Mouse (Mus musculus) layer of hippocampus, postnatal 25 days (tissue): ENCODE measurements around the gene Mia2. TPM values are rescaled to one million over a fixed set of nuclear protein-coding genes. Genes with fewer than 3 reads are reported as not detected.

ENCODE experiments used
- DNase-seq, 2 experiments: peaks; one replicate each; pipeline ENCODE4 v3.0.0; 2022; ENCODE audit warnings: mixed read lengths in 2 of 2, low spot score in 1 of 2; ENCODE audit errors: extremely low spot score in 1 of 2
- total RNA-seq, 2 experiments: library from RNA; stranded (reverse); gene quantifications; 2 replicates each; pipeline ENCODE4 v1.2.3; 2021

Gene Mia2
- total RNA-seq, 2 experiments from 2014 or later = 42.4 to 52.4 TPM

DNA sequence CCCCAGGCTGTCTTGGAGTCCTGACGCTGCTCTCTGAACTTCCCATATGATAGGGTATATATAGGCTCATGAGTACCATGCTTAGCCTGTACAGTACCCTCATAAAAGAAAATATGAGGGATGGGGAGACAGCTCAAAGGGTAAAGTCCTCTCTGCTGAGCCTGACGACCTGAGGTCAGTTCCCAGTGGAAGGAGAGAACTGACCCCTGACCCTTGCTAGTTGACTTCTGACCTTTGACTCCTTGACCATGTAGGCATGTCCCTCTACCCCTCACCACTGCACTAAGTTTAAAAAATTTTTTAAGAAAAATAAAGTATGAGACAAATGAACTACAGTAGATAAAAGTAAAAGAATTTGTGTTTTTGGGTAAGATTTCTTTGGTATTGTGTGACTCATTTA lies 65.5 kb downstream of the Mia2 start:
- DNase-seq = no peak

DNA sequence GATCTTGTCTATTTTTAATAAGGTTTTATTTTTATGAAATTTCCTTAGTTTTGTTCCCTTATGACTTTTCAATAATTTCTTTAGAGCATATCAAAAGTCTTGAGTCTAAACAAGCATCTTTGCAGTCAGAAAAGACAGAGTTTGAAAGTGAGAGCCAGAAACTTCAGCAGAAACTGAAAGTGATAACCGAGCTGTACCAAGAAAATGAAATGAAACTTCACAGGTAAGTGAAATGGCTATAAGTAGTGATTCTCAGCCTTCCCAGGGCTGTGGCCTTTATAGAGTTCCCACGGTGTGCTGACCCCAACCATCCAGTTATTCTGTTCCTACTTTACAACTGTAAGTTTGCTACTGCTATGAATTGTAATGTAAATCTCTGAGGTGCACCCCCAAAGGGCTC lies 67.2 kb downstream of the Mia2 start:
- no peak for DNase-seq

DNA sequence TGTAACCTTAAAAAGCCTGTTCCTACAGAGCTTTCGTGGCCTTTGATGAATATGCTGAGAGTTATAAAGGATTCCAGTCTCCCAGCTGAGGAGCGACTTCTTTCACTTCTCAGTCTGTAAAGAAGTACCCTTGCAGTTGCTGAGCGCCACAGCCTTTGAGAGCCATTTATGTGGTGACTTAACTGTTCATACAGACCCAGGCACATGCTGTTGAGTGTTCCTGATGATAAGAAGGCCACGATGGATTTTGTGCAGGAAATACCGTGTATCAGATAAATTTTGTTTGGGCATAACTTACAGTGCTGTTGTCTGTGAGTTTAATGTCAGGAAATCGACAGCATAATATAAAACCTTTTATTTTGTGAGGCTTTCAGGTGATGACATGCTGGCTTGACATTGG lies 68.9 kb downstream of the Mia2 start:
- no peak for DNase-seq

DNA sequence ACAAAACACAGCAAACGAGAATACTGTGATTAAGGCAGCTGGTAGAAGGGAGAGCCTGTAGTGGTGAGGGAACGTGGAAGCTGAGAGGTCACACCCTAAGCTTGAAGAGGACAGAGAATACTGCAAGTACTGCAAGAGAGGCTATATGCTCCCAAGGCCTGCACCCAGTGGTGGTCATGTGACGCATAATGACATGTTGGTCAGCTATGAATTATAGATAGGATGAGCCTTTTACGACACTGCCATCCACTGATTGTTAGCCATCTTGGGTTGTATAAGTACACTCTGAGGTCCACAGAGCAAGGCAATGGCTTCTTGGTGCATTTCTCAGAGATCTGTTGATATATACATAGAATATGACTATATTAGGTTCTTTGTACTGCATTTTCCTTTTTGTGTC lies 71.0 kb downstream of the Mia2 start:
- DNase-seq = no peak

DNA sequence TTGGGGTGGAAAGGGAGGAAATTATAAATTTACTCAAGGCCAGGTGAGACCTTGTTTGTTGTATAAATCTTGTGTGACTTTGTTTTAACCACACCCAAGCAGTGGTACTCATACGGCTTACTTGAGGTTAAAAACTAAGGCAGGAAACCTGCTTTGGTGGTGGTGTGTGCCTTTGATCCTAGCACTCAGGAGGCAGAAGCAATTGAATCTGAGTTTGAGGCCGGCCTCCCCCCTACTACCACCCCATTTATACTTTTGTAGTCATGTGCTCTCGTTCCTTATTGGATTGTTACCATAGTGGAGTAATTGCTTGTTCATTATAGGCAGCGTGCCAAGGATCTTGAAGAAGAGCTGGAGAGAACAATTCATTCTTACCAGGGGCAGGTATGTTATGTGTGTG lies 74.3 kb downstream of the Mia2 start:
- DNase-seq = no peak

DNA sequence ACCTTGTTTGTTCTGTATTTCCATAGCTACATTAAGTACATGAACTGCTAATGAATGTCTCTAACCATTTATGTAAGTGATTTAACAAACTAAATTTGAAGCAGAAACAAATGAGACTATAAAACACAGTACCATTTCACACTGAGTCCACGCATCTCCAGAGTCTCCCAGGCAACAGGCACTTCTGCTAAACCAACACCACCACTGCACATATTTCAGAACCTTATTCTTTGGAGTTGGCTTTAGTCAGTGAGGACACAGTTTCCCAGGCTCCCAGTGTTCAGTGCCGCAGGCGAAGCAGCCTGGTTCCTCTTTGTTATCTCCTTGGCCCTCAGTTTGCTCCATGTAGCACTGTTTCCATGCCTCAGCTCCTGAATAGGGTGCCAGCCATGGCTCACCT lies 82.2 kb downstream of the Mia2 start:
- DNase-seq = no peak

DNA sequence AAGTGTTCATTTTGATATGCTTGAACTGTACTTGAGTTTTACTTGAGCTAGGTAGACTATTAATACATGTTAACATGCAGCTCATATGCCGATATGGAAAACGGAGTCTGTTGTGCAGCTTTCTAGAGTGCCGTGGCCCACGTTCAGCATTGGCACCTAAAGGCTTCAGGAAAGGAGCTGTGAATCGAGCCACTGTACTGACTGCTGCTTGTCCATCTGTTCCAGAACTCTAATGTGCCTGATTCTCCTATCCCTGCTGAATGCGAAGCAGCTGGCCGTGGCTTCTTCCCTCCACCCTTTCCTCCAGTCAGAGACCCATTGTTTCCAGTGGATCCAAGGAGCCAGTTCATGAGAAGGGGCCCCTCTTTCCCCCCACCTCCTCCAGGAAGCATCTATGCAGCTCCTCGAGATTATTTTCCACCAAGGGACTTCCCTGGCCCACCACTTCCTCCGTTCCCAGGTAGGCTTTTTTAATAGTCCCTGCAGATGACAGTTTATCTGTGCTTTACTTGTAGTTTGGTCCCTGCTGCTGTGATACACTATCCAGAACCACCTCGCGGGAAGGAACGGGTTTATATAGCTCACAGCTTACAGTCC lies 92.6 kb downstream of the Mia2 start:
- no peak for DNase-seq

DNA sequence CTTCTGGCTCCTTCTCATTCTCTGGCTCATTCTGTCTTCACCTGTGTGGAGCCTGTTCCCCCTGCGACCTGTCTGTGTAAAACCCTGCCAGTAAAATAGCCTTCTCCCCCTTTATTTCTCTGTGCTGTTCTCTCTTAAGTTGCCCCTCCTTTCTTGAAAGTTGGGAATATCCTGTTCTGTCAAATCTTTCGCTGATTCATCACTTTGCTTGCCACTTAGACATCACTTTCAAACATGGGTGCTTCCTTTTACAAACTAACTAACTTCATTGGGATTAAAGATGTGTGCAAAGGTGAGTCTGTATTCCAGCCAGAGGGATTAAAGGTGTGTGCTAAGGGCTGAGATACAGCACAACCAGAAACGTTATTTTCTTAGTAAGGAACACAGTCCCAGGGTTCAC lies 98.0 kb downstream of the Mia2 start:
- no peak for DNase-seq

DNA sequence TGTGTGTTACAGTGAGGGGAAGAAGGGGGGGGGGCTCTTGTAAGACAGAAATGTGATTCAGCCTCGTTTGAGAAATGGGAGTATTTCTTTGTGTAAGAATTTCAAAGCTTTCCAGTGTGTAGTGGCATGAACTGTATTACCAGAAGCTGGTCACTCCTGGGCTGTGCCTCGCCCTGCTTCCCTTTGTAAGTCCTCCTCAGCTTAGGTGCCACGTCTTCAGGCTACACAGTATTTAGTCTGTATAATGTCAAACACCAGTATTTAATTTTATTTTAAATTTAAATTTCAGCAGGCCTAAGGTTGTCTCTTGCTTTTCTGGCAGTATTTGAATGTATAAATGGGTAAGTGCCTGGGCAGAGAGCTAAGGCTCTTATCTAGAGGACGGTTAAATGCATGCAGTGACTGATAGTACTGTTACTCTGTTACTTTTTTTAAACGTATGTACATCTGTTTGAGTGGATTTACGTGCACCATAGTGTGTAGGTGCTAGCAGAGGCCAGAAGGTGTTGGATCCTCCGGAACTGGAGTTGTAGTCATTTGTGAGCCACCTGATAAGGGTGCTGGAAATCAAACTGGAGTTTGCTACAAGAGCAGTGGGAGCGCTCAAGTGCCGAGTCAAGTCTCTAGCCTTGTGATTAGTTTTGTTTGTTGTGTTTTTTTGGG lies 98.9 kb downstream of the Mia2 start:
- no peak for DNase-seq

DNA sequence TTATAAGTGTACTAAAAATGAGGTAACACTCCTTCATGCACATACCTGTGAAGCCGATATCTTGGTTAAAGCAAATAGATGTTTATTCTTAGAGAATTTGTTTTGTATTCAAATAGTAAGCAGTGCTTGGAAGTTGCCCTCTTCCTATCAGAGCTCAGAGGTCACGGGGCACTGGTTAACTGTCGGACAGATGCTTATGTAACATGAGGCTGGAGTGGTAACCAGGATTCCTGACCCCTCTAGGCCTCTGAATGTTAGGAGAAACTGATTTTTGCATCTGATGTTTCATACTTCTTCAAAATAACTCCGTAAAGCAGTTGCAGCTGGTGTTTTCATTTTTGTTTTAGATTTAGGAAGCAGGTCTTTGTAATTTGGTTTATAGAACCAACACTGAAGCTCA lies 99.5 kb downstream of the Mia2 start:
- no peak for DNase-seq

DNA sequence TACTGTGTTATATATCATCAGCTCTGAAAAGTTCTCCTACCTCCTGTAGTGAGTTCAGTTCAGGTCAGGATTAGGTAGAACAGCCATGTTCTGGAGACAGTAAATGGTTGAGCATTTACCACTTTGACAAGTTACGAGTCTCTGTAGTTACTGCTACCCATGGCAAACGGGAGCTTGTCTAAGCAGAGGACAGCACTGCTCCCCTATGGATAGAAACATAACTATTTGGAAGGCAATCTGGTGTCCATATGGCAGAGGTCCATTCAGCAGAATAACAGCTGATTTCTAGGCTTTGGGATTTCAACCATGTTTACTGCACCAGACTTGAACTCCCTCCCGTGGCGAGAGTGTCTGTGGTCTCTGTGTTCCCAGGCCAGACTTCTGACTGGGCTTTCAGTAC lies 100.3 kb downstream of the Mia2 start:
- DNase-seq = no peak

DNA sequence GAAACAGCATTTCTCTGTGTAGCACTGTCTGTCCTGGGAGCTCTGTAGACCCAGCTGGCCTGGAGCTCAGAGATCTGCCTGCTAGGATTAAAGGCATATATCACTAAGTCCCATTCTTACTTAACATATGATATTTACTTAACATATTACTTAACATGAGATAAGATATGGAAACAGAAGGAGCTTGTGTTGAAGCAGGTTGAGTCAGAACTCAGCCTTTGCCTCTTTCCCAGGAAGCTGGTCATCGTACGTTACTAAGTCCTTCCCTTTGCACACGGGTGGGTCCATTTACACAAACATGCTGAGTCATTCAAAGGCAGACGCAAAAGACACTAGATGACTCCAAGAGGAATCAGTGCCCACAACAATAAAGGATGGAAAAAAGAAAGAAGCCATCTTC lies 103.2 kb downstream of the Mia2 start:
- no peak for DNase-seq

DNA sequence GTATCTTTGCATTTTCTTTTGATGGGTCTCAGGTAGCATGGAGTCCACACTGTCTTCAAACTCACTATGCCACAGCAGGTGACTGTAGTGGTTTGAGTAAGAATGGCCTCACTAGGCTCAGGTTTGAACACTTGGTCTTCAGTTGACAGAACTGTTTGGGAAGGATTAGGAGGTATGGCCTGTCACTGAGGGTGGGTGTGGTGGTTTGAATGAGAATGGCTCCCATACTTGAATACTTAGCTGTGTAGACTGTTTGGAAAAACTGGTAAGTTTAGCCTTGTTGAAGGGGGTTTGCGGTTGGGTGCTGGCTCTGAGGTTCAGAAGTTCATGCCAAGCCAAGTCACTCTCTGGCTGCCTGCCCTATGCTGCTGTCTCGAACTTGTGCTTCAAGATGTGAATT lies 103.8 kb downstream of the Mia2 start:
- no peak for DNase-seq

DNA sequence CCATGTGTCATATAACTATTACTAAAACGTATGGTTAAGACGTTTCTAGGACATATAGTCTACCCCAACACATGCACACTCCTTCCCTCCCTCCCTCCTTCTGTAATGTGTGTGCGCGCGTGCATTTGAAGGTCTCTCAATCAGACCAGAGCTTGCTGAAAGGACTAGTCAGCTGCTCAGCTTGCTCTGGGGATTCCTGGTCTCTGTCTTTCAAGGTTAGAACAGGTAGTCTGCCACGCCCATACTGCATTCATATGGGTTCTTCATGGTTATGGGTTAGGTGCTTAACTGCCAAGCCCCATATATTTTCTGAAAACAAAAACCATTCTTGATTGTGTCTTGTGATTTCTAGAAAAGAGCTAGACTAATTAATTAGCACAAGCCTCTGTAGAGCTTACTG lies 110.0 kb downstream of the Mia2 start:
- DNase-seq = no peak

DNA sequence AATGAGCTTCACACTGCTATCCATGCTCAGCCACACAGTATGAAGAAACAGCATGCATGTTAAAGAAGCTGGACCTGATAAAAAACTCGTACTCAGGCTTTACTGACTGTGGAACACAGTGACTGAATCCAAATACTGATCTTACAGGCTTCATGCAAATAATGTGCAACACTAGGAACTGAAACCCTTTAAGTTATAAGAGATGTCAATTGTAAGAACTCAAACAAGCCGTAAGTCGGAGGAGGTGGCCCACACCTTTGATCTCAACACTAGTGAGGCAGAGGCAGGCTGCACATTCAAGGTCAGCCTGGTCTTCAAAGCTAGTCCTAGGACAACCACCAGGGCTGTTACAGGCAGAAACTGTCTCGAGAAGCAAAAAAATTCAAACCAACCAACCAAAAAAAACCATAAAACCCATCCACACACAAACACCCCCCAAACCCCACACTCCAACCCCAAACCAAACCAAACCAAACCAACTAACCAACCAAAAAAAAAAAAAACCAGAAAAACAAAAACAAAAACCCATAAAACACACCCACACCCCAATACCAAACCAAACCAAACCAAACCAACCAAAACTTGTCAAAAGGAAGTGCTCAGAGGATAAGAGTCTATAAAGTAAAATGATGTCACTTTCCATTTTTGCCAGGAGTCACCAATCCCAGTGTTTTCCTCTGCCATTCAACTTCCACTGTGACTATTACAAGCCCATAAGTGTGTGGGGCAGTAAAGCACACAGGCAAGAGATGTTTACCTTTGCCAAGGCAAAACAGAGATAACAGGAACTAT lies 110.8 kb downstream of the Mia2 start:
- DNase-seq = no peak

DNA sequence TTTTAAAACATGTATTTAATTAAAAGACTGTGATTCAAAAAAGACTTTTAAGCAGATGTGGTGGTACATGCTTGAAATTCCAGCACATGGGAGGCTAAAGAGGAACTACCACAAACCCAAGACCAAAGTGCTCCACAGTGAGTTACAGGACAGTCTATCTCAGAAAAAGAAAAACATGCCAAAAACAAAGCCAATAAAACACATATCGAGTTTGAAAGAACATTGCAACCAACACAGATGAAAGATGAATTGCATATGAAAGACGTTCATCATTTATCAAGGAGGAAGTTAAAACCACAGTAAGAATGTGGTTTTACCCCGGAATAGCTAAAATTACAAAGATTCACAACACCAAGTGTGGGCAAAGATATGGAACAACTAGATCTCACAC lies 111.4 kb downstream of the Mia2 start:
- no peak for DNase-seq

DNA sequence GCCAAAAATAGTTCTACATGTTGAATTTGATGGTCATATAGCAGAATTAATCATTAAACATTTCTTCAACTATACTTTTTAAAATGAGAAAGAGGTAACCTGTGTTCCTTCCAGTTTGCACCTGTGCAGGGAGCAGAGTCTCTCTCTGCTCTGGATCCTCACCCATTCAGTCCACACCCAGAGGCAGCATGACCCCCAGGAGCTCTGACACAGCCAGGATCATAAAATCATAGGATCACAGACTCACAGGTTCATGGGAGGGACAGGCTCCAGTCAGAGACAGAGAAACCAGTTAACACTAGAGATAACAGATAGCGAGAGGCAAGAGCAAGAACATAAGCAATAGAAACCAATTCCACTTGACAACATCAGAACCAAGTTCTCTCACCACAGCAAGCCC lies 112.2 kb downstream of the Mia2 start:
- DNase-seq = no peak

DNA sequence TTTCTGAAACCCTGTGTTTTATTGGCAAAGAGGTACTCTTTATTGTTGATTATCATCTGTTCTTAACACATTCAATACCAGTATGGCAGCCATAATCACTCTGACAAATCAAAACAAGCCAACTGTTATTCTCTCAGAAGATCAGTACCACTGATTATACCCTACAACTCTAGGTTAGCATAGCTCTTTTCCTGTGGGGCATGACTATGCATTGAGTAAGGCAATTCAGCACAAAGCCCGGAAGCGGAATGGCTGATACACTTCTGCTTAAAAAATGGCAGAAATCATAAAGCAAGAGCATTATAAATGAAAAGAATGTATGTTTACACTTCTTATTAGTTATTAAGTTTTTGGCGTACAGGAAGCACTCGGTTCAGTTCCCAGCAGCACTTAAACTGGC lies 120.6 kb downstream of the Mia2 start:
- no peak for DNase-seq

DNA sequence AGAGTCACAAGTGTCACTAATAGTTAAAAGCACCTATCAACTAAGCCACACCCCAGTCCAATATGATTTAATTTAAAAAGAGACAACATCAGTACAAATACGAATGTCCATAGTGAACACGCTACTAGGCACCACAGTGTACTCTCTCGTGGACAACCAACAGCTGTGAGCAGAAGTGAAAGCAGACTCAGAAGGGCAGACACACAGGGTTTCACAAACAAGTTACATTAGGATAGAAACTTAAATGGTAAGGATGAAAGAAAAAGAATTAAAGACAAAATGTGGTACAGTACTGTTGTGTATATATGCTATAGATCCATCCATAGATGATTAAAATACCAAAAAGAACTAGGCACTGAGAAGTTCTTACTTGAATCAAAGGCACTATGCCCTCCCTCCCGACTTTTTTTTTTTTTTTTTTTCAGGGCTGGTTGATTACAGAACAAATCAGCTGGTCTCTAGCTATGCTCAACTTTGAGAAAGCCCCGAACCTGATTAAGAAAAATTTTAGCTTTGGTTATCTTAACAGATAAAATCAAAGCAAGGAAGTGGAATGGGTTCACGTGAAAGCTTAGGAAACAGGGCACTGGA lies 121.2 kb downstream of the Mia2 start:
- DNase-seq = no peak

DNA sequence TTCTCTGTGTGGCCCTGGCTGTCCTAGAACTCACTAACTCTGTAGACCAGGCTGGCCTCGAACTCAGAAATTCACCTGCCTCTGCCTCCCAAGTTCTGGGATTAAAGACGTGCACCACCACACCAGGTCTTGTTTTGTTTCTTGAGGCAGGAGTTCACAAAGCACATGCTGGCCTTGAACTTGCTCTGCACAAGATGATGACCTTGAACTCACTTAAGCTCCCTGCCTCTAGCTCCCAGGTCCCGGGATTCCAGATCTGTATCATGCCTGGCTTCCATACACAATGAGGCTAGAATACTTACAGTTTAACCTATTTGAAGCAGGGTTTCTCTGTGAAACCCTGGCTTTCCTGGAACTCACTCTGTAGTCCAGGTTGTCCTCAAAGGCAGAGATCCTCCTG lies 121.7 kb downstream of the Mia2 start:
- no peak for DNase-seq

DNA sequence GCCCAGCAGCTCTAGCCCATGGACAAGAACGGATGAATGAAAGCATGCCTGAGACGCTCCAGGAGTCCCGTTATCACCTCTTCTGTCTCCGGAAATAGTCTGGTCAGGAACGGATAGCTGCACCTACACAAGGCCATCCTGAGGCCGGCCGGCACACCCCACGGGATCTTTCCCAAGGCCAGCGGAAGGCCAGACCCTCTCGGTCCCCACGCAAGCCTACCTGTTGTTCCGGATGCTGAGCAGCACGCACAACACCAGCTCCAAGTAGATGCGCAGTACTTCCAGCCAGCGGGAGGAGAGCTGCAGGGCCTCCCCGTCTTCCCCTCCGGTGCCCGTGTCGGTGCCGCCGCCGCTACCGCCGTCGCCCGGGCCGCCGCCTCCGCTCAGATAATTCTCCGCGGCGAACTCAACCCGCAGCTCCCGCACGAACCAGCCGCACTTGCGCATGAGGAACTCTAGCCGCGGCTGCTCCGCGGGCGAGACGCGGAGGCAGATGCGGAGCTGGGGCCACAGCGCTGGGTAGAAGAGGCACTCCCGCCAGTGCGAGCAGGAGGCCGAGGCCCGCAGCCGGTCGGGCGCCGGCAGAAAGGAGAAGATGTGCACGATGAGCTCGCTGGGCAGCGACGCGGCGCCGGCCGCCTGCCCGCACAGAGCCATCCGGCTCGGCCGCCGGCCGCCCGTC lies 123.2 kb downstream of the Mia2 start:
- peak in 1 of 2 experiments; percentile 23 for DNase-seq
